Mouse (Mus musculus): ENCODE measurements around the gene Gm20814.
"Not testable (repeated sequence)": the region's sequence is repeated elsewhere in the genome, so short reads cannot be mapped to it uniquely, and the experiment has no call there.

Gm20814 gene

GRCm38 (mm10) chrY:75195556-75195955 is at the start of gene Gm20814:
TSS of gene Gm20814 (plus strand) at chrY:75195856.
- not testable (repeated sequence) for DNase-seq (ENCODE audit: low spot score in 2 of 2)

All from urinary bladder, postnatal 36 days (tissue).